Mouse (Mus musculus): ENCODE measurements at regions not wholly inside any gene's neighbourhood (a gene's known extent, or its start where the extent isn't known, plus 50 kb on each side); places are given as distances from the start of the nearest gene placed in this dataset.
"Not testable (repeated sequence)": the region's sequence is repeated elsewhere in the genome, so short reads cannot be mapped to it uniquely, and the experiment has no call there.

GRCm38 (mm10) chr16:31573833-31574232, 89.4 kb upstream of the Dlg1 start:
- TF ChIP-seq CTCF, EP300 (IDR thresholded peaks at IDR 0.05; ENCODE audit: low read depth): not testable (repeated sequence)
